Mouse (Mus musculus): Measurements from ENCODE around the gene Ctnnbl1. TPM values are rescaled to one million over a fixed set of nuclear protein-coding genes. Genes with fewer than 3 reads are reported as not detected.

Gene Ctnnbl1
- polyA plus RNA-seq, 1 experiment from 2014 or later: 44.5 TPM

- DNase-seq (ENCODE audit: low read depth, low spot score): no peak
- TF ChIP-seq CTCF (IDR thresholded peaks at IDR 0.05): no peak
- POLR2A ChIA-PET: no interaction called here
- H3K27me3 ChIP-seq: no peaks in the 10 kb centered on the region
- in situ Hi-C loops (cut with MboI; ENCODE audit: low pct_unique_long_range_greater_than_20kb): no loop called here
- CTCF ChIA-PET: no interaction called here
- ATAC-seq: no peak
Observed at GRCm38 (mm10) chr2:157750926-157751588, 13.9 kb downstream of the Ctnnbl1 start.

- DNase-seq (ENCODE audit: low read depth, low spot score) (no peak), ATAC-seq (no peak)
- H3K27me3 ChIP-seq: no peaks in the 10 kb centered on the region
- in situ Hi-C loops (cut with MboI; ENCODE audit: low pct_unique_long_range_greater_than_20kb): no loop called here
- ChIA-PET CTCF (no interaction called here), POLR2A (no interaction called here)
- no peak for TF ChIP-seq CTCF (IDR thresholded peaks at IDR 0.05)
Observed at GRCm38 (mm10) chr2:157751589-157752373, 14.6 kb downstream of the Ctnnbl1 start.

GRCm38 (mm10) chr2:157752374-157752743 is 15.2 kb downstream of the Ctnnbl1 start:
- TF ChIP-seq CTCF (IDR thresholded peaks at IDR 0.05): no peak
- H3K27me3 ChIP-seq: no peaks in the 10 kb centered on the region
- CTCF ChIA-PET: no interaction called here
- DNase-seq (ENCODE audit: low read depth, low spot score) (no peak), ATAC-seq (no peak)
- in situ Hi-C loops (cut with MboI; ENCODE audit: low pct_unique_long_range_greater_than_20kb): no loop called here
- POLR2A ChIA-PET: no interaction called here

GRCm38 (mm10) chr2:157755771-157756170 is 18.6 kb downstream of the Ctnnbl1 start:
- no peak for TF ChIP-seq CTCF (IDR thresholded peaks at IDR 0.05)
- DNase-seq (ENCODE audit: low read depth, low spot score) (no peak), ATAC-seq (no peak)
- H3K27me3 ChIP-seq: no peaks in the 10 kb centered on the region
- in situ Hi-C loops (cut with MboI; ENCODE audit: low pct_unique_long_range_greater_than_20kb): no loop called here
- CTCF ChIA-PET: interaction anchor here (1.2 to 1.6 kb wide), 2 partner anchors 13 to 15 kb away, joined by 3 to 4 read pairs; no protein-coding TSS in a partner anchor
- POLR2A ChIA-PET: interaction anchor here (0.6 kb wide), 1 partner anchor 41 kb away, joined by 3 read pairs; no protein-coding TSS in a partner anchor

GRCm38 (mm10) chr2:157756193-157756592 is 19.0 kb downstream of the Ctnnbl1 start:
- no peak for ATAC-seq
- in situ Hi-C loops (cut with MboI; ENCODE audit: low pct_unique_long_range_greater_than_20kb): no loop called here
- TF ChIP-seq CTCF (IDR thresholded peaks at IDR 0.05): no peak
- POLR2A ChIA-PET: no interaction called here
- H3K27me3 ChIP-seq: no peaks in the 10 kb centered on the region
- no peak for DNase-seq (ENCODE audit: low read depth, low spot score)
- CTCF ChIA-PET: interaction anchor here (1.2 to 1.6 kb wide), 2 partner anchors 12 to 15 kb away, joined by 3 to 4 read pairs; no protein-coding TSS in a partner anchor

- POLR2A ChIA-PET: no interaction called here
- CTCF ChIA-PET: no interaction called here
- no peak for ATAC-seq
- no peaks in the 10 kb centered on the region for H3K27me3 ChIP-seq
- in situ Hi-C loops (cut with MboI; ENCODE audit: low pct_unique_long_range_greater_than_20kb): no loop called here
- no peak for TF ChIP-seq CTCF (IDR thresholded peaks at IDR 0.05)
- no peak for DNase-seq (ENCODE audit: low read depth, low spot score)
Observed at GRCm38 (mm10) chr2:157758395-157758794, 21.2 kb downstream of the Ctnnbl1 start.

GRCm38 (mm10) chr2:157759717-157760116 is 22.5 kb downstream of the Ctnnbl1 start:
- ATAC-seq: no peak
- in situ Hi-C loops (cut with MboI; ENCODE audit: low pct_unique_long_range_greater_than_20kb): no loop called here
- POLR2A ChIA-PET: no interaction called here

GRCm38 (mm10) chr2:157762903-157763302 is 25.7 kb downstream of the Ctnnbl1 start:
- CTCF ChIA-PET: no interaction called here
- no peak for TF ChIP-seq CTCF (IDR thresholded peaks at IDR 0.05)
- ATAC-seq: no peak
- POLR2A ChIA-PET: no interaction called here
- no peaks in the 10 kb centered on the region for H3K27me3 ChIP-seq
- in situ Hi-C loops (cut with MboI; ENCODE audit: low pct_unique_long_range_greater_than_20kb): no loop called here
- DNase-seq (ENCODE audit: low read depth, low spot score): no peak

More at GRCm38 (mm10) chr2:157759717-157760116, 22.5 kb downstream of the Ctnnbl1 start:
- no peaks in the 10 kb centered on the region for H3K27me3 ChIP-seq
- CTCF ChIA-PET: interaction anchor here (1.5 kb wide), 1 partner anchor 13 kb away, joined by 3 read pairs; no protein-coding TSS in a partner anchor
- TF ChIP-seq CTCF (IDR thresholded peaks at IDR 0.05): no peak
- DNase-seq (ENCODE audit: low read depth, low spot score): no peak

- ChIA-PET CTCF (interaction anchor here (0.9 kb wide), 1 partner anchor 7 kb away, joined by 3 read pairs; no protein-coding TSS in a partner anchor), POLR2A (no interaction called here)
- in situ Hi-C loops (cut with MboI; ENCODE audit: low pct_unique_long_range_greater_than_20kb): no loop called here
- DNase-seq (ENCODE audit: low read depth, low spot score): no peak
- no peak for ATAC-seq
- H3K27me3 ChIP-seq: no peaks in the 10 kb centered on the region
- TF ChIP-seq CTCF (IDR thresholded peaks at IDR 0.05): no peak
Observed at GRCm38 (mm10) chr2:157766591-157766990, 29.4 kb downstream of the Ctnnbl1 start.

GRCm38 (mm10) chr2:157768682-157769429 is 31.7 kb downstream of the Ctnnbl1 start:
- in situ Hi-C loops (cut with MboI; ENCODE audit: low pct_unique_long_range_greater_than_20kb): no loop called here
- TF ChIP-seq CTCF (IDR thresholded peaks at IDR 0.05): no peak
- CTCF ChIA-PET: interaction anchor here (0.8 to 1.4 kb wide), 2 partner anchors 13 to 25 kb away, joined by 4 read pairs; no protein-coding TSS in a partner anchor
- ATAC-seq: no peak
- no peaks in the 10 kb centered on the region for H3K27me3 ChIP-seq
- POLR2A ChIA-PET: interaction anchor here (0.7 kb wide), 1 partner anchor 592 kb away, joined by 4 read pairs; no protein-coding TSS in a partner anchor
- DNase-seq (ENCODE audit: low read depth, low spot score): no peak
